In the genomic region with DNA sequence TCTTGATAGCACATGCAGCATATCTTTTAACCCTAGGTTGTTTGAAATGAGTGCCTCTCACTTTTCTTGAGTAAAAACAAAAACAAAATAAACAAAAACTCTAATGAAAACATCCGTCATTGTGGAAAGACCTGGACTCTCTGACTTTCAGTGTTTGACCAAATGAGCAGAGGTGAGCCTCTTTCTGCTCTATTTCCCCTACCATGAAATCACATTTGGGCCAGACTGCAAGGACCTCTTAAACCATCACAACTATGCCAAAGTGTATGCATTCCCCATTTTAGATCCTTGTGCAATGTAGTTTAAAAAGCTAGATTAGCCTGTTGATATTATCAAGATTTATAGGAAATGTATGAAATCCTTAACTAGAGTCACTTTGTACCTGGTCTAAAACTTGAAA, we compare ENCODE assay signal across 23 mouse cellular contexts. TPM values are rescaled to one million over a fixed set of nuclear protein-coding genes. Genes with fewer than 3 reads are reported as not detected.
DNase-seq lines count a peak whose midpoint lies in the region; ATAC-seq and TF ChIP-seq lines count a peak whose summit lies in the region.
"Had no signal": no experiment of that assay in that cellular context is flagged by ENCODE, and none has a peak within 500 bp of the region (broad histone marks: within the 10 kb centered on the region; RNA-seq: fewer than 3 reads in every experiment).

No protein-coding gene starts in this region.

- H3K27me3 ChIP-seq in limb, embryonic 12.5 days = no peaks in the 10 kb centered on the region
- no peaks in the 10 kb centered on the region for H3K27me3 ChIP-seq in limb, embryonic 10.5 days (ENCODE audit: low read depth, poor library complexity, severe bottlenecking)
- no peaks in the 10 kb centered on the region for H3K27me3 ChIP-seq in MEL (ENCODE audit: control insufficient read depth in 1 of 2, insufficient read depth in 2 of 2, low read length in 2 of 2)
- no peaks in the 10 kb centered on the region for H3K27me3 ChIP-seq in liver, embryonic 12.5 days (replicated peaks)
- no peaks in the 10 kb centered on the region for H3K27me3 ChIP-seq in myocyte (ENCODE audit: control insufficient read depth, insufficient read depth, insufficient read length)
- no peaks in the 10 kb centered on the region for H3K27me3 ChIP-seq in hindbrain, postnatal 0 days (ENCODE audit: insufficient read depth, low read length)
- H3K27me3 ChIP-seq: embryonic facial prominence, embryonic 12.5 days; heart, embryonic 12.5 days; hindbrain, embryonic 13.5 days; limb, embryonic 13.5 days had no signal

- peaks cover 45% of the 10 kb centered on the region for H3K79me2 ChIP-seq in MEL (ENCODE audit: control insufficient read depth, insufficient read depth, low read length, poor library complexity)
- H3K79me2 ChIP-seq in myocyte (ENCODE audit: control insufficient read depth, insufficient read depth) = peaks cover 33% of the 10 kb centered on the region

- TF ChIP-seq POLR2A in MEL (IDR thresholded peaks at IDR 0.05; ENCODE audit: control insufficient read depth in 1 of 2, insufficient read depth in 1 of 2, low read depth in 1 of 2, low read length in 2 of 2, poor library complexity in 1 of 2) (no peak), myocyte (IDR thresholded peaks at IDR 0.05; ENCODE audit: insufficient read length, low read depth) (no peak)

- H3K4me3 ChIP-seq in limb, embryonic 12.5 days (replicated peaks) = no peak overlapping the region
- no peak overlapping the region for H3K4me3 ChIP-seq in limb, embryonic 10.5 days
- no peak overlapping the region for H3K4me3 ChIP-seq in MEL (ENCODE audit: control insufficient read depth in 1 of 2, insufficient read depth in 1 of 2, low read depth in 2 of 2, low read length in 2 of 2)
- H3K4me3 ChIP-seq in liver, embryonic 12.5 days = no peak overlapping the region; the same call in 1 of the 2 replicates
- H3K4me3 ChIP-seq in myocyte = no peak overlapping the region
- no peak overlapping the region for H3K4me3 ChIP-seq in hindbrain, postnatal 0 days (ENCODE audit: low read length)

- H3ac ChIP-seq in myocyte (ENCODE audit: control insufficient read depth, insufficient read length) = no peak overlapping the region

- peak overlapping the region; percentile 79; the same call in 1 of the 2 replicates for H3K4me2 ChIP-seq in limb, embryonic 12.5 days
- H3K4me2 ChIP-seq in liver, embryonic 12.5 days = peak overlapping the region; percentile 81
- peak overlapping the region; percentile 77 for H3K4me2 ChIP-seq in myocyte (ENCODE audit: low read depth)
- no peak overlapping the region for H3K4me2 ChIP-seq in hindbrain, postnatal 0 days (ENCODE audit: low read depth, low read length)

- no peaks in the 10 kb centered on the region for H3K9me3 ChIP-seq in limb, embryonic 12.5 days
- no peaks in the 10 kb centered on the region for H3K9me3 ChIP-seq in limb, embryonic 10.5 days (replicated peaks)
- no peaks in the 10 kb centered on the region for H3K9me3 ChIP-seq in MEL (replicated peaks; ENCODE audit: insufficient read depth, low read length)
- H3K9me3 ChIP-seq in liver, embryonic 12.5 days (replicated peaks) = no peaks in the 10 kb centered on the region
- H3K9me3 ChIP-seq in hindbrain, postnatal 0 days (ENCODE audit: low read length) = no peaks in the 10 kb centered on the region
- H3K9me3 ChIP-seq: embryonic facial prominence, embryonic 12.5 days; heart, embryonic 12.5 days; hindbrain, embryonic 13.5 days; limb, embryonic 13.5 days had no signal

- TF ChIP-seq RAD21 in MEL (IDR thresholded peaks at IDR 0.05; ENCODE audit: low read depth, low read length) = no peak

- no peak overlapping the region for H3K9ac ChIP-seq in limb, embryonic 12.5 days (replicated peaks)
- H3K9ac ChIP-seq in MEL (ENCODE audit: control insufficient read depth, low read depth, low read length, poor library complexity, severe bottlenecking) = peak overlapping the region; percentile 22; the same call in 1 of the 2 replicates
- H3K9ac ChIP-seq in liver, embryonic 12.5 days = peak overlapping the region; percentile 27; the same call in 1 of the 2 replicates
- H3K9ac ChIP-seq in hindbrain, postnatal 0 days (replicated peaks; ENCODE audit: low read length) = no peak overlapping the region
- H3K9ac ChIP-seq: heart, embryonic 12.5 days; hindbrain, embryonic 13.5 days had no signal

- no peak overlapping the region for H3K27ac ChIP-seq in limb, embryonic 12.5 days
- no peak overlapping the region for H3K27ac ChIP-seq in limb, embryonic 10.5 days
- no peak overlapping the region for H3K27ac ChIP-seq in MEL (ENCODE audit: control insufficient read depth, low read depth, low read length)
- H3K27ac ChIP-seq in liver, embryonic 12.5 days = no peak overlapping the region
- H3K27ac ChIP-seq in hindbrain, postnatal 0 days = no peak overlapping the region
- H3K27ac ChIP-seq: embryonic facial prominence, embryonic 12.5 days; hindbrain, embryonic 13.5 days; limb, embryonic 13.5 days had no signal

- no peak for DNase-seq in limb, embryonic 10.5 days (ENCODE audit: low spot score)
- no peak for DNase-seq in MEL (ENCODE audit: low read depth, low spot score)
- DNase-seq in hindbrain, postnatal 0 days (ENCODE audit: low spot score) = no peak
- DNase-seq in spleen, postnatal 10 days (ENCODE audit: low spot score in 2 of 2) = no peak
- DNase-seq: adrenal gland, postnatal 10 days; B cell, adult 2 months; cerebellum, adult 18-20 months; cerebellum, postnatal 14 days; heart, postnatal 14 days; kidney, adult 18-20 months; kidney, postnatal 10 days; lung, postnatal 4 days; right cerebral cortex, postnatal 14 days had no signal

- TF ChIP-seq EP300 in MEL (IDR thresholded peaks at IDR 0.05; ENCODE audit: low read depth in 1 of 2, low read length in 2 of 2) = no peak

- TF ChIP-seq CTCF in MEL (IDR thresholded peaks at IDR 0.05 in 2 of 3, conservative IDR thresholded peaks at IDR 0.05 in 1 of 3; ENCODE audit: control insufficient read depth in 1 of 3, insufficient read depth in 1 of 3, low read depth in 2 of 3, low read length in 3 of 3, poor library complexity in 1 of 3, severe bottlenecking in 1 of 3) = no peak
- no peak for TF ChIP-seq CTCF in hindbrain, postnatal 0 days (IDR thresholded peaks at IDR 0.05; ENCODE audit: low read depth)

- 71% methylated on average over 1 of the region's 1 CpGs for WGBS in limb, embryonic 12.5 days
- 81% methylated on average over 1 of the region's 1 CpGs for WGBS in limb, embryonic 10.5 days
- WGBS in liver, embryonic 12.5 days (ENCODE audit: insufficient replicate concordance) = 64% methylated on average over 1 of the region's 1 CpGs
- 68% methylated on average over 1 of the region's 1 CpGs for WGBS in hindbrain, postnatal 0 days

- H3K4me1 ChIP-seq in limb, embryonic 12.5 days (replicated peaks) = peaks cover 29% of the 10 kb centered on the region
- peaks cover 34% of the 10 kb centered on the region for H3K4me1 ChIP-seq in limb, embryonic 10.5 days
- peaks cover 19 to 25% of the 10 kb centered on the region in 2 experiments for H3K4me1 ChIP-seq in MEL (ENCODE audit: control insufficient read depth in 1 of 2, insufficient read depth in 2 of 2, low read length in 2 of 2)
- peaks cover 40% of the 10 kb centered on the region for H3K4me1 ChIP-seq in liver, embryonic 12.5 days
- peaks cover 16% of the 10 kb centered on the region for H3K4me1 ChIP-seq in hindbrain, postnatal 0 days (ENCODE audit: insufficient read depth, low read length)

- no peak for ATAC-seq in limb, embryonic 12.5 days (ENCODE audit: insufficient number of reproducible peaks, insufficient read depth, low FRiP score, low TSS enrichment, low read depth)
- no peak for ATAC-seq in liver, embryonic 12.5 days
- ATAC-seq in hindbrain, postnatal 0 days = no peak
- ATAC-seq: activated CD4-positive, CD25-positive, alpha-beta regulatory T cell, adult 4 months; forebrain, embryonic 14.5 days; inflammation-experienced regulatory T-cells, adult 6 months had no signal

- peaks cover 4% of the 10 kb centered on the region; the same call in 1 of the 2 replicates for H3K36me3 ChIP-seq in limb, embryonic 12.5 days
- H3K36me3 ChIP-seq in limb, embryonic 10.5 days = peaks cover 3% of the 10 kb centered on the region; the same call in 1 of the 2 replicates
- H3K36me3 ChIP-seq in MEL (ENCODE audit: control insufficient read depth in 1 of 2, insufficient read depth in 2 of 2, low read length in 2 of 2) (peaks cover 0 to 31% of the 10 kb centered on the region in 2 experiments; a peak in 3 of 4 replicates), myocyte (ENCODE audit: control insufficient read depth, insufficient read depth) (no peaks in the 10 kb centered on the region)
- H3K36me3 ChIP-seq in liver, embryonic 12.5 days = 0 out of 2 replicates have a peak, but pooled peaks cover 3% of the 10 kb centered on the region
- H3K36me3 ChIP-seq in hindbrain, postnatal 0 days (ENCODE audit: insufficient read depth, low read length) = no peaks in the 10 kb centered on the region
- H3K36me3 ChIP-seq: embryonic facial prominence, embryonic 12.5 days; heart, embryonic 12.5 days; hindbrain, embryonic 13.5 days; limb, embryonic 13.5 days had no signal

TF ChIP-seq in MEL, 35 proteins besides CTCF, POLR2A, EP300 and RAD21 (continues in another document):
- TF ChIP-seq HCFC1 (IDR thresholded peaks at IDR 0.05; ENCODE audit: low read depth, low read length) (no peak), BHLHE40 (IDR thresholded peaks at IDR 0.05; ENCODE audit: borderline replicate concordance, low read depth, low read length) (no peak), ZNF384 (IDR thresholded peaks at IDR 0.05; ENCODE audit: low read depth, low read length) (no peak), MYC (IDR thresholded peaks at IDR 0.05; ENCODE audit: low read depth, low read length) (no peak), ZMIZ1 (IDR thresholded peaks at IDR 0.05; ENCODE audit: low read depth, low read length) (no peak)

TF ChIP-seq in myocyte, 11 proteins besides CTCF, POLR2A, EP300 and RAD21 (continues in another document):
- TF ChIP-seq TCF12 (IDR thresholded peaks at IDR 0.05; ENCODE audit: insufficient read depth, poor library complexity, severe bottlenecking) (no peak), MAX (IDR thresholded peaks at IDR 0.05; ENCODE audit: low read depth) (no peak), CEBPB (IDR thresholded peaks at IDR 0.05; ENCODE audit: insufficient read depth, poor library complexity, severe bottlenecking) (no peak), POLR2AphosphoS2 (IDR thresholded peaks at IDR 0.05; ENCODE audit: insufficient read length, low read depth) (no peak), REST (IDR thresholded peaks at IDR 0.05; ENCODE audit: insufficient read depth, insufficient read length) (no peak), E2F4 (IDR thresholded peaks at IDR 0.05; ENCODE audit: insufficient read depth) (no peak)

RNA-seq across cellular contexts. Expression of a gene that starts 1.9 kb away (rescaled TPM):
- polyA plus RNA-seq in limb, embryonic 12.5 days (2016; fragmentation: Nextera tagmentation; extraction: Ambion mirVana) = 40.0 and 43.5 TPM in 2 replicates
- 30.5 and 32.4 TPM in 2 replicates for polyA plus RNA-seq in limb, embryonic 10.5 days (2016; fragmentation: Nextera tagmentation; extraction: Ambion mirVana)
- total RNA-seq in MEL (2012; rRNA removed) = 39.8 and 47.0 TPM in 2 replicates
- polyA plus RNA-seq in MEL (2012; ENCODE audit: insufficient read depth in 1 of 2, insufficient read length in 2 of 2, low read depth in 1 of 2, low replicate concordance in 2 of 2, missing spikeins in 1 of 2) = 10 to 100 TPM in 1 of 2 experiments, not detected in 1; 64.6 TPM
- 46.0 and 48.3 TPM in 2 replicates for polyA plus RNA-seq in liver, embryonic 12.5 days (2016; fragmentation: Nextera tagmentation; extraction: Ambion mirVana)
- 18.2 TPM for polyA plus RNA-seq in myocyte (2012; fragmentation: generic; extraction: Trizol)
- 82.3 and 86.4 TPM in 2 replicates for total RNA-seq in hindbrain, postnatal 0 days (2014; rRNA removed)
- 24.6 and 26.5 TPM in 2 replicates for polyA plus RNA-seq in hindbrain, postnatal 0 days (2015; fragmentation: Nextera tagmentation; extraction: Ambion mirVana)

Comparison
In these comparisons a context has a peak if more than half of its experiments do, and no peak if none do; other contexts are left out.
1. H3K9ac ChIP-seq: peak in MEL (single experiment) and liver, embryonic 12.5 days (single experiment); none in limb, embryonic 12.5 days (single experiment) and hindbrain, postnatal 0 days (single experiment).